Mouse (Mus musculus) C2C12 (cell line): ENCODE results near the gene Gpatch2.

Experiments used
- CEBPB ChIP-seq: IDR thresholded peaks from one replicate; pipeline ENCODE4 v1.6.1; 2011; ENCODE audit warnings: low read depth, mild to moderate bottlenecking, control low read depth, moderate library complexity
- CTCF ChIP-seq: IDR thresholded peaks from one replicate; pipeline ENCODE4 v1.5.1; 2011; ENCODE audit not compliant: control insufficient read depth, insufficient read depth, insufficient read length
- USF1 ChIP-seq: IDR thresholded peaks from one replicate; pipeline ENCODE4 v1.6.1; 2011; ENCODE audit warnings: low read depth, mild to moderate bottlenecking, control low read depth, moderate library complexity

DNA sequence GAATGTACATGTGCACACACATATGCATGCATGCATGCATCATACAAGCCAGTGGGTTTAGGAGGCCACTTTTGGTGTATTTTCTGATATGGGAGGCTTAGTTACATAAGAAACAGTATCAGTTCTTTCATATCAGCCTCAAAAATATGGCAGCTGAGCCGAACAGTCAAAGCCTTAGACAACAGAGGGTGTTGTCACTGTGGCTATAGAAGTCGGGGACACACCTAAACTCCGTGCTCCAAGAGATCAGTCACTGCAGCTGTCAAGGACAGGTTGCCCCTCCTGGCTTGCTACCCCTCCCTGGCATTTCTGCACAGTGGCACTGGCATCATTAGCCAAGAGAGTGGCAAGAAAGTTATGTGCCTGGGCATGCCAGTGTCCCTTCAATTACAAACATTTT lies 106.5 kb downstream of the Gpatch2 start:
- TF ChIP-seq CTCF, result no peak
- no peak for TF ChIP-seq CEBPB
- no peak for TF ChIP-seq USF1
